Mouse (Mus musculus): ENCODE data around the gene Srarp. TPM values are rescaled to one million over a fixed set of nuclear protein-coding genes. Genes with fewer than 3 reads are reported as not detected.

Gene Srarp
- not detected in 2 replicates for polyA plus RNA-seq (2015; fragmentation: Nextera tagmentation; extraction: Ambion mirVana)

- Histone ChIP-seq H3K27ac (no peak within 1 kb of the TSS), H3K36me3 (no peaks in the 10 kb centered on the region)
- 74% methylated on average over 1 of the region's 1 CpGs for WGBS
These were observed at the start of gene Srarp for GRCm38 (mm10) chr4:141435974-141436373. Gene Srarp, minus strand, starts transcription at chr4:141436105.

GRCm38 (mm10) chr4:141484071-141484470 is 48.2 kb upstream of the Srarp start:
- no peak for ATAC-seq (replicated peaks; ENCODE audit: insufficient number of reproducible peaks, insufficient read depth, low FRiP score, low read depth)
- H3K4me2 ChIP-seq, result no peak overlapping the region
- no peak overlapping the region for H3K27ac ChIP-seq
- no peaks in the 10 kb centered on the region for H3K27me3 ChIP-seq
- no peaks in the 10 kb centered on the region for H3K9me3 ChIP-seq (replicated peaks)
- H3K4me3 ChIP-seq, result no peak overlapping the region
- WGBS, result 64% methylated on average over 11 of the region's 11 CpGs
- peaks cover 89% of the 10 kb centered on the region for H3K36me3 ChIP-seq
- H3K4me1 ChIP-seq (replicated peaks), result no peaks in the 10 kb centered on the region
- H3K9ac ChIP-seq, result no peak overlapping the region

More at GRCm38 (mm10) chr4:141435974-141436373, at the start of gene Srarp:
- H3K4me2 ChIP-seq, result no peak within 1 kb of the TSS
- H3K4me3 ChIP-seq, result no peak within 1 kb of the TSS
- H3K9ac ChIP-seq, result no peak within 1 kb of the TSS
- H3K27me3 ChIP-seq, result no peaks in the 10 kb centered on the region
- H3K4me1 ChIP-seq (replicated peaks), result no peaks in the 10 kb centered on the region
- ATAC-seq (replicated peaks; ENCODE audit: insufficient number of reproducible peaks, insufficient read depth, low FRiP score, low read depth), result no peak
- H3K9me3 ChIP-seq (replicated peaks), result no peaks in the 10 kb centered on the region

- H3K9ac ChIP-seq, result no peak overlapping the region
- WGBS, result 89% methylated on average over 8 of the region's 8 CpGs
- no peak overlapping the region for H3K27ac ChIP-seq
- no peak overlapping the region for H3K4me2 ChIP-seq
- H3K27me3 ChIP-seq, result no peaks in the 10 kb centered on the region
- ATAC-seq (replicated peaks; ENCODE audit: insufficient number of reproducible peaks, insufficient read depth, low FRiP score, low read depth), result no peak
- peaks cover 91% of the 10 kb centered on the region for H3K36me3 ChIP-seq
- no peak overlapping the region for H3K4me3 ChIP-seq
- no peaks in the 10 kb centered on the region for H3K4me1 ChIP-seq (replicated peaks)
- no peaks in the 10 kb centered on the region for H3K9me3 ChIP-seq (replicated peaks)
These were observed 43.5 kb upstream of the Srarp start for GRCm38 (mm10) chr4:141479411-141479810.

- H3K36me3 ChIP-seq, result peaks cover 90% of the 10 kb centered on the region
- no peaks in the 10 kb centered on the region for H3K27me3 ChIP-seq
- 93% methylated on average over 32 of the region's 32 CpGs for WGBS
- no peaks in the 10 kb centered on the region for H3K9me3 ChIP-seq (replicated peaks)
- no peak overlapping the region for H3K27ac ChIP-seq
- no peaks in the 10 kb centered on the region for H3K4me1 ChIP-seq (replicated peaks)
- no peak overlapping the region for H3K4me3 ChIP-seq
- H3K9ac ChIP-seq, result no peak overlapping the region
- no peak for ATAC-seq (replicated peaks; ENCODE audit: insufficient number of reproducible peaks, insufficient read depth, low FRiP score, low read depth)
- H3K4me2 ChIP-seq, result no peak overlapping the region
These were observed 42.9 kb upstream of the Srarp start for GRCm38 (mm10) chr4:141478794-141479193.

- 88% methylated on average over 23 of the region's 23 CpGs for WGBS
- Histone ChIP-seq H3K27me3 (no peaks in the 10 kb centered on the region), H3K4me1 (replicated peaks) (no peaks in the 10 kb centered on the region), H3K36me3 (peaks cover 92% of the 10 kb centered on the region), H3K27ac (peak overlapping the region; percentile 56), H3K4me2 (no peak overlapping the region), H3K4me3 (no peak overlapping the region), H3K9me3 (replicated peaks) (no peaks in the 10 kb centered on the region), H3K9ac (no peak overlapping the region)
- no peak for ATAC-seq (replicated peaks; ENCODE audit: insufficient number of reproducible peaks, insufficient read depth, low FRiP score, low read depth)
These were observed 42.3 kb upstream of the Srarp start for GRCm38 (mm10) chr4:141478225-141478624.

GRCm38 (mm10) chr4:141477681-141478102 is 41.8 kb upstream of the Srarp start:
- peak overlapping the region; percentile 56 for H3K27ac ChIP-seq
- no peak overlapping the region for H3K9ac ChIP-seq
- H3K36me3 ChIP-seq, result peaks cover 92% of the 10 kb centered on the region
- H3K4me3 ChIP-seq, result no peak overlapping the region
- H3K27me3 ChIP-seq, result no peaks in the 10 kb centered on the region
- H3K4me1 ChIP-seq (replicated peaks), result no peaks in the 10 kb centered on the region
- 75% methylated on average over 16 of the region's 16 CpGs for WGBS
- H3K9me3 ChIP-seq (replicated peaks), result no peaks in the 10 kb centered on the region
- H3K4me2 ChIP-seq, result no peak overlapping the region
- ATAC-seq (replicated peaks; ENCODE audit: insufficient number of reproducible peaks, insufficient read depth, low FRiP score, low read depth), result no peak; the same call in 1 of the 2 replicates

GRCm38 (mm10) chr4:141474431-141474830 is 38.5 kb upstream of the Srarp start:
- H3K9me3 ChIP-seq (replicated peaks), result no peaks in the 10 kb centered on the region
- no peak for ATAC-seq (replicated peaks; ENCODE audit: insufficient number of reproducible peaks, insufficient read depth, low FRiP score, low read depth)
- no peak overlapping the region for H3K9ac ChIP-seq
- no peak overlapping the region for H3K27ac ChIP-seq
- H3K36me3 ChIP-seq, result peaks cover 96% of the 10 kb centered on the region
- H3K4me2 ChIP-seq, result no peak overlapping the region
- H3K4me3 ChIP-seq, result no peak overlapping the region
- H3K27me3 ChIP-seq, result no peaks in the 10 kb centered on the region
- no peaks in the 10 kb centered on the region for H3K4me1 ChIP-seq (replicated peaks)
- 81% methylated on average over 19 of the region's 19 CpGs for WGBS

GRCm38 (mm10) chr4:141472641-141473321 is 36.9 kb upstream of the Srarp start:
- no peak overlapping the region for H3K9ac ChIP-seq
- no peaks in the 10 kb centered on the region for H3K4me1 ChIP-seq (replicated peaks)
- H3K27ac ChIP-seq, result no peak overlapping the region
- 85% methylated on average over 32 of the region's 32 CpGs for WGBS
- no peak for ATAC-seq (replicated peaks; ENCODE audit: insufficient number of reproducible peaks, insufficient read depth, low FRiP score, low read depth)
- peaks cover 94% of the 10 kb centered on the region for H3K36me3 ChIP-seq
- no peaks in the 10 kb centered on the region for H3K27me3 ChIP-seq
- no peak overlapping the region for H3K4me3 ChIP-seq
- no peak overlapping the region for H3K4me2 ChIP-seq
- no peaks in the 10 kb centered on the region for H3K9me3 ChIP-seq (replicated peaks)

- Histone ChIP-seq H3K9me3 (replicated peaks) (no peaks in the 10 kb centered on the region), H3K27ac (no peak overlapping the region), H3K36me3 (peaks cover 94% of the 10 kb centered on the region), H3K27me3 (no peaks in the 10 kb centered on the region), H3K4me2 (no peak overlapping the region), H3K4me1 (replicated peaks) (no peaks in the 10 kb centered on the region), H3K4me3 (no peak overlapping the region), H3K9ac (no peak overlapping the region)
- ATAC-seq (replicated peaks; ENCODE audit: insufficient number of reproducible peaks, insufficient read depth, low FRiP score, low read depth), result no peak
- WGBS, result 95% methylated on average over 16 of the region's 16 CpGs
These were observed 35.6 kb upstream of the Srarp start for GRCm38 (mm10) chr4:141471491-141471890.

- Histone ChIP-seq H3K4me3 (no peak overlapping the region), H3K27me3 (no peaks in the 10 kb centered on the region), H3K4me1 (replicated peaks) (no peaks in the 10 kb centered on the region), H3K9ac (no peak overlapping the region), H3K36me3 (peaks cover 94% of the 10 kb centered on the region), H3K4me2 (no peak overlapping the region), H3K9me3 (replicated peaks) (no peaks in the 10 kb centered on the region), H3K27ac (no peak overlapping the region)
- no peak for ATAC-seq (replicated peaks; ENCODE audit: insufficient number of reproducible peaks, insufficient read depth, low FRiP score, low read depth)
- WGBS, result 90% methylated on average over 9 of the region's 9 CpGs
These were observed 33.4 kb upstream of the Srarp start for GRCm38 (mm10) chr4:141469343-141469742.

GRCm38 (mm10) chr4:141468576-141468975 is 32.7 kb upstream of the Srarp start:
- H3K36me3 ChIP-seq, result peaks cover 95% of the 10 kb centered on the region
- no peak overlapping the region for H3K27ac ChIP-seq
- H3K9ac ChIP-seq, result no peak overlapping the region
- no peak overlapping the region for H3K4me2 ChIP-seq
- WGBS, result 47% methylated on average over 10 of the region's 10 CpGs
- no peak for ATAC-seq (replicated peaks; ENCODE audit: insufficient number of reproducible peaks, insufficient read depth, low FRiP score, low read depth)
- no peak overlapping the region for H3K4me3 ChIP-seq
- H3K27me3 ChIP-seq, result no peaks in the 10 kb centered on the region
- H3K4me1 ChIP-seq (replicated peaks), result no peaks in the 10 kb centered on the region
- no peaks in the 10 kb centered on the region for H3K9me3 ChIP-seq (replicated peaks)

GRCm38 (mm10) chr4:141467581-141467927 is 31.6 kb upstream of the Srarp start:
- H3K4me2 ChIP-seq, result no peak overlapping the region
- no peaks in the 10 kb centered on the region for H3K27me3 ChIP-seq
- no peak overlapping the region for H3K4me3 ChIP-seq
- no peak overlapping the region for H3K9ac ChIP-seq
- H3K27ac ChIP-seq, result no peak overlapping the region
- peaks cover 94% of the 10 kb centered on the region for H3K36me3 ChIP-seq
- ATAC-seq (replicated peaks; ENCODE audit: insufficient number of reproducible peaks, insufficient read depth, low FRiP score, low read depth), result no peak
- 83% methylated on average over 6 of the region's 6 CpGs for WGBS
- no peaks in the 10 kb centered on the region for H3K4me1 ChIP-seq (replicated peaks)
- H3K9me3 ChIP-seq (replicated peaks), result no peaks in the 10 kb centered on the region

Measured in heart, embryonic 15.5 days (tissue).